Comparison of ENCODE assay signal across 35 mouse cellular contexts in the genomic region with DNA sequence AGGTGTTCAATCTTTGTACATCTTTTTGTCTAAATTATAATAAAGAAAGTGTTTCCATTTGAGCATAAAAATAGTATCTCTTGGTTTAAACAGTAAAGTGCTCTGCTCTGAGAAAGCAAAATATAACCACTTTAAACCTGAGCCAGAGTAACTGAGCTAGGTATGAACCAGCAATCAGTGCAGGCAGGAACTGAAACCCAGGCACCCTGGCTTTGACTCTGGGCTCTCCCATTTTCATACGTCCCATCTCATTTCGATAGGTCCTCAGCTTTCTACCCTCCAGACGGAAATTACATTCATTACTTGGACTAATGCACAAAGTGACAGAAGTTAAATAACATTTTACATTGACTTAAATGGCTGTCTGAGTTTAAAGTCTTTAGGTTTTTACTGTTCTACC.
"Had no signal": no experiment of that assay in that cellular context is flagged by ENCODE, and none has a peak within 500 bp of the region (broad histone marks: within the 10 kb centered on the region; RNA-seq: fewer than 3 reads in every experiment).

No protein-coding gene starts in this region.

- H3K4me2 ChIP-seq: heart, embryonic 11.5 days; heart, embryonic 12.5 days; heart, embryonic 13.5 days; heart, embryonic 15.5 days; hindbrain, embryonic 12.5 days; hindbrain, embryonic 13.5 days; hindbrain, embryonic 14.5 days; hindbrain, embryonic 15.5 days; intestine, embryonic 15.5 days; kidney, embryonic 15.5 days had no signal

- H3K4me1 ChIP-seq: heart, embryonic 10.5 days; heart, embryonic 12.5 days; heart, embryonic 13.5 days; heart, embryonic 15.5 days; hindbrain, embryonic 10.5 days; hindbrain, embryonic 12.5 days; hindbrain, embryonic 13.5 days; hindbrain, embryonic 15.5 days; intestine, embryonic 15.5 days; kidney, embryonic 15.5 days had no signal

- ATAC-seq: hindbrain, embryonic 16.5 days; hindbrain, postnatal 0 days; inflammation-experienced regulatory T-cells, adult 6 months; intestine, embryonic 15.5 days; intestine, embryonic 16.5 days; intestine, postnatal 0 days had no signal

- H3K9ac ChIP-seq: heart, embryonic 12.5 days; heart, embryonic 13.5 days; heart, embryonic 15.5 days; hindbrain, embryonic 12.5 days; hindbrain, embryonic 13.5 days; hindbrain, embryonic 14.5 days; hindbrain, embryonic 15.5 days; intestine, embryonic 15.5 days; kidney, embryonic 15.5 days had no signal

- H3K27me3 ChIP-seq: heart, embryonic 12.5 days; heart, embryonic 13.5 days; heart, embryonic 15.5 days; hindbrain, embryonic 12.5 days; hindbrain, embryonic 13.5 days; hindbrain, embryonic 15.5 days; intestine, embryonic 15.5 days; kidney, embryonic 15.5 days had no signal

- H3K9me3 ChIP-seq: heart, embryonic 10.5 days; heart, embryonic 12.5 days; heart, embryonic 13.5 days; heart, embryonic 15.5 days; hindbrain, embryonic 10.5 days; hindbrain, embryonic 12.5 days; hindbrain, embryonic 13.5 days; hindbrain, embryonic 15.5 days; intestine, embryonic 15.5 days; kidney, embryonic 15.5 days had no signal

- H3K27ac ChIP-seq: heart, embryonic 10.5 days; heart, embryonic 13.5 days; heart, embryonic 15.5 days; hindbrain, embryonic 10.5 days; hindbrain, embryonic 12.5 days; hindbrain, embryonic 13.5 days; hindbrain, embryonic 14.5 days; hindbrain, embryonic 15.5 days; hindbrain, postnatal 0 days; intestine, embryonic 15.5 days; kidney, embryonic 15.5 days; kidney, postnatal 0 days; layer of hippocampus, adult 2 months had no signal

- DNase-seq: heart, postnatal 10 days; heart, postnatal 14 days; heart, postnatal 36 days; heart, postnatal 4 days; kidney, adult 11 months; kidney, adult 18-20 months; kidney, adult 2 months; kidney, adult 8-10 months; kidney, adult 9 months; kidney, postnatal 10 days; kidney, postnatal 14 days; kidney, postnatal 25 days; kidney, postnatal 36 days; kidney, postnatal 4 days; layer of hippocampus, adult 9-11 months; layer of hippocampus, postnatal 36 days had no signal

- H3K36me3 ChIP-seq: heart, embryonic 15.5 days; hindbrain, embryonic 12.5 days; hindbrain, embryonic 13.5 days; hindbrain, embryonic 15.5 days; intestine, embryonic 15.5 days had no signal

- H3K4me3 ChIP-seq: heart, embryonic 10.5 days; heart, embryonic 12.5 days; heart, embryonic 13.5 days; heart, embryonic 15.5 days; hindbrain, embryonic 10.5 days; hindbrain, embryonic 12.5 days; hindbrain, embryonic 13.5 days; hindbrain, embryonic 15.5 days; intestine, embryonic 15.5 days; kidney, embryonic 15.5 days; layer of hippocampus, adult 2 months had no signal
